Mouse (Mus musculus) bone marrow, adult 2 months (tissue): ENCODE data around the gene Dhx40.

ENCODE experiments used
- CTCF ChIP-seq: fragments of 200-500 bp; IDR thresholded peaks from 2 replicates; pipeline ENCODE4 v1.5.1; 2011; ENCODE audit warnings: low read length, control low read depth; ENCODE audit not compliant: control insufficient read depth, insufficient read depth
- POLR2A ChIP-seq: fragments of 200-500 bp; IDR thresholded peaks from 2 replicates; pipeline ENCODE4 v1.6.1; 2011; ENCODE audit warnings: low read depth, mild to moderate bottlenecking, control low read depth, low read length, borderline replicate concordance; ENCODE audit not compliant: control insufficient read depth

- TF ChIP-seq CTCF = no peak
- no peak for TF ChIP-seq POLR2A
Observed at GRCm38 (mm10) chr11:86855639-86856425, 48.3 kb upstream of the Dhx40 start.
